Mouse (Mus musculus) cerebellum, adult 9-10 months (tissue): ENCODE measurements around the gene Lekr1.

ENCODE experiments used
- DNase-seq: peaks from one replicate; pipeline ENCODE4 v3.0.0; 2022

Gene Lekr1

GRCm38 (mm10) chr3:65656902-65657660 lies 8.9 kb upstream of the Lekr1 start:
- no peak for DNase-seq

DNA sequence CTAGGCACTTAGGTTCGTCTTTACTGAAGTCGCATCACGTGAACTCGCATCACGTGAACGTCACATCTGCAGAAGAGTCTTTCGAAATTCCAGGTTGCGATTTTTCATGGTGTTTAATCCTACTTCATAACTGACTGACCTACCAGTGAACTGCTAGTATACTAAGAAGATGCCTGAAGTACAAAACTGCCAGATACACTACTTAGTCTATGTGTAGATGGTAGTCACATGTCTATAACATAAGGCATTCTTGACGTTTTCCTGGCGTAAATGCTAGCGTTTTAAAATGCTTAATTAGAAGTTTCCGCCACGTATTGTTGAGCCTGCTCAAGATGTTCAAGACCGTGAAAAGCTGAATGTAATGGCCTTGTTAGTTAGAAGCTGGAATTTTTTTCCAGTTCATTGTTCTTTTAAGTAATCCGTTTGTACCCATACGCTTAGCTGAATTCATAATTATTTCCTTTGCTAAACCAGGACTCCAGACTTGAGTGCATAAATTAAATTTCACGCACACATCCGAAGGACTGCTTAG lies 7.9 kb upstream of the Lekr1 start:
- peak; percentile 11 for DNase-seq

DNA sequence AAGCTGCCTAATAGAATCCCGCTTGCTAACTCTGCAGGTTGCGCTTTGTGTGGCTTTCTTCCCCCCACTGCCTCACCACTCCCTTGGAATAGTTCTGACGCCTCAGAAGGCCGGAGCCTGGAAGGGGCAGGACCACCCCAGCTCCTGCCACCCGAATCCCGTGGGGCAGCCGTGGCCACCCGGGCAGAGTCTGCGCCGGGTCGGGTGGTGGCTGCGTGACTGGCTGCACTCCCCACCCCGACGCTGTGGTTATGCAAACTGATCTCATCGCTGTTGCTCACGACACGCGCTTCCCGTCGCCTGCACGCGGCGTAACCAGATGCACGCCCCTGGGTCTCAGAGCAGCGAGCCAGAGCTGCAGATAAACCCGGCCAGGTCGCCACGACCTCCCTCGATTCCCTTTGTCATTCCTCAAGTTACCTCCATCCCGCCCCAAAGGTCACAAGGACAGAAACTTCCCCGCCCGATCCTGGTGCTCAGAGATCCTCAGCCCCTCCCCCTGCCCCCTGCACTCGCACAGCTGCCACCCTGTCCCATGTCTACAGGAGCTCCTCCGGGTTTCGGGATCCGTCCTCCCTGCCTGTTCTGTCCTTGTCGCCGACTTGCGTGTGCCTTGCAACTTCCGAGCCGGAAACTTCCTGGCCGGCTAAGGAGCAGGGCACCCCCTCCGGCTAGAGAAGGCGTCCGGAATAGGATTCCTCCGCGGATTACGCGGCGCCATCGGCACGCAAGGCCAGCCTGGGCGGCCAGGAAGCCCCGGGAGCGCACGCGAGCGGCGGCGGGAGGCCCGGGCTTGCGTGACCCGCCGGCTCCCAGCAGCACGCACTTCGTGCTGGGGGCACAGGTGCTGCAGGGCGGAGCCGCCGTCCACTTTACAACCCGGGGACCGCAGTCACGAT lies 7.1 kb upstream of the Lekr1 start:
- DNase-seq: peak; percentile 56

DNA sequence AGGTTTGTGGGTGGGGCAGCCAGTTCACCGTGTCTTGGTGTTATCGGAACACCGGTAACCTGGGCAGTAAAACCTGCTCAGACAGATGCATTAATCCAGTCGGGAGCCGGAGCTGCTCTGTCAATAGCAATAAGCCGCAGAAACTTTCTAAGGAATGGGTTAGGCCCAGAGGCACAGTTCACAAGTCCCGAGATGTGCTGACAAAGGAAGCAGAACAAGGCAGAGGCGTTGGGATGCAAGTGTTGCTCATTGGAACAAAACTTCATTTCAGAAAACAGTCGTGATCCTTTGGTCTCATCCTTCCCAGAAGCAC lies 6.5 kb upstream of the Lekr1 start:
- no peak for DNase-seq

DNA sequence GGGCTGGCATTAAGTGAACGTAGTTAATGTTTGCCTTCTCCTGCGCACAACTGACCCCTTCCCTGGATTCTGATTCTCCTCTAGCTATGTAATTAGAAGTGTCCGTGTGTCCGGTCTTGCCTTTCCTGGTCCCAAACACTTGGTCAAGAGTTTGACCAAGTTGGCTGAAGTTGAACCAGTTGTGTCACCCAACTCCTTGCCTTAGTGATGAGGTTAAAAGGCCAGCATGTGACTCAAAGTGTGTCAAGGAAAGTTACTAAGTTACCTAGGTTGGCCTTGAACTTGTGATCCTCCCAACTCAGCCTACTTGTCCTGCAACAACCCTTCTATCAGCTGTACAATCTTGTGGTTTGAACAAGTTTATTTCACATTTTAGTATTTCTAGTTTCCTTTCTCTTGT lies 5.7 kb upstream of the Lekr1 start:
- DNase-seq: no peak

GRCm38 (mm10) chr3:65661731-65662130 lies 4.3 kb upstream of the Lekr1 start:
- no peak for DNase-seq

DNA sequence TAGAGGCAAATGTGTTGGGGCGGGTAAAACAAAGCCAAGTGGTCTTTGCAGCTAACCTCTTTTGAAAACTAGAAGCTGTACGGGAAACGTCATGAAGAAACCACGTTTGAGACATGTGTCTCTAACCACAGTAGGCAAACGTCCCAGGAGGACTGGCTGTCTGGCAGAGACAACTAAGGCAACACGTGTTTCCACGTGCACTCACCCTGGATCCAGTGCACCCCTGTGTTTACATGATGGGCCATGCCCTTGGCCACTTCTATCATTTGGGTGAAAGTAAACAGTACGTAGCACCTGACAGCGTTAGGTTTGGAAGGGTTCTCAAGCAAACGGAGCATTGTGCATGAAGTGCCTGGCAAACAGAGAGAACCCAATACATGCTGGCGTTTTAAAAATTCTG lies 2.9 kb upstream of the Lekr1 start:
- no peak for DNase-seq

DNA sequence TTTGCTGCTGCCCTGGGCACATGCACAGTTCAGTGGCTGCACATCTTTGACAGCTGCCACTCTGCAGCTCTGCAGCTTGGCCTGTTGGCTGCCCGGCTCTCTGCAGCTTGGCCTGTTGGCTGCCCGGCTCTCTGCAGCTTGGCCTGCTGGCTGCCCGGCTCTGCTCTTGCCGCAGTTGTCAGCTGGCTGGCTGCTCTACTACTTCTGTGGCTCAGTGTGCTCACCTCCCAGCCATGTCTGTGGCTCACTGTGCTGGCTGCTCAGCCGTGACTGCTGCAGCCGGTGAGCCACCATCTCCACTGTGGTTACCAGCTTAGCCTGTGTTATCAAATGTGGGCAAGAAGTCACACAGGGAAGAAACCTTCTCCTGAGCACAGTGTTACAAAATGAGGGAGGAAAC lies 4.2 kb downstream of the Lekr1 start:
- no peak for DNase-seq

DNA sequence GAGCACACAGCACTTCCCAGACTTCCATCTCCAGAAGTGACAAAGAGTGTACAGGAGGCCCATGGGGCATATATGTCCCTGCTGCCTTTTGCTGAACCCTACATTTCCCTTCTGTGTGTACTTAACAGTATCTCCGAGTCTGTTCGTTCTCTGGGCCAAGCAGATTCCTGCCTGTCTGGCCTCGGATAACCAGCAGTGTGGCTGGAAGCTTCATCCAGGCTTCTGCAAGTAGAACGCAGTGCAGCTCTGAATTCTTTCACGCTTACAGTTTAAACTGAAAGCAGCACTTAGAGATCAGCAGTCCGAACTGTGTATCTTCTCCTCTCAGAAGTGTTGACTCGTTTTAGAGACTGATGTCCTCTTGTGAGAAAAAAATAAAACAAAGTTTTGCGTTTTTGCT lies 7.7 kb downstream of the Lekr1 start:
- DNase-seq: no peak

DNA sequence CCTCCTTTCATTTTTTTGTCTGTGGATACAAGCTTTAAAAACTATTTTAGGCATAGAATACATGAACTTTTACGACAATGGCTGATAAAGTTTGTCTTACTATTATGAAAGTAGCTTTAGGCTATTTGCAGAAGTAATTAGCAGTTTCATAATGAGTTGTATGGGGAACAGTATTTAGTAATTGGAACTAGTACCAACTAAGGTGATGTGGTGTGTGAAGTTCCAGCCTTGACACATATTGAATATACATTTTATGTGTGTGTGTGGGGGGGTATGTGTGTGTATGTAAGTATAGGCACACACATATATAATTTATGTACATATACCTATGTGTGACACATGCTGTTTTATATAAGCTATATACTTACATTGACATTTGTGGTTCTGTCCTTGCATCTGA lies 14.6 kb downstream of the Lekr1 start:
- no peak for DNase-seq

DNA sequence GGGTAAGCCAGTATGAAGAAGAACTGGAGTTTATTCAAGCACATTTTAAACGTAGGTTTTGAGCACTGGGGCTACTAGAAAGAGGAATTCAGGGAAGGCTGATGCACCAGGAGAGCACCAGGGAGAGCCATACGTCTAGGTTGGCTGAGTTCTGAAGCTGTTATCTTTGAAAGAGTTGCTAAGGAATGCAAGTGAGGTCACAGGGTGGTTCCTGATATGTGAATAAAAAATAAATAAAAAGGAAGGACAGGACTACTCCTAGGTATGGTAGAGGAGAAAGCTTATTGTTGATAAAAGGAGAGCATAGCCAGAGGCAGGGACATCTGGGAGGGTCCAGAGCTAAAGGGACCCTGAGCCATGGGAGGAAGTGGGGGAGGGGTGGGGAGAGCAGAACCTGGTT lies 23.7 kb downstream of the Lekr1 start:
- no peak for DNase-seq

DNA sequence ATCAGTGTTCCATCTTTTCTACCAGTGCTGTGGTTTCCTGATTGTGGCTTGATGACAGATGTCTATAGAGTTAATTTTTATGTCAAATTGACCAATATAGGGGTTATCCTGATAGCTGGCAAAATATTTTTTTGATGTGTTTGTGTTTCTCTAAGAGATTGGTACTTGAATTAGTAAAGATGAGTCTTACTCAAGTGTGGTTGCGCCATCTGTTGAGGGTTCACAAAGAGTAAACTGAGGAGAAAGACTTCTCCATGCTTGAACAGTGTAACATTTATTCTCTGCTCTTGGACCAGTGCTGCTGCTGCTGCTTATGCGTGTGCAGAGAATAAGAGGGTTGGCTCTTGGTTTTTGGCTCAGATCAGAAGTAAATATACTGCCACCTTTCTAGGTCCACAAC lies 24.8 kb downstream of the Lekr1 start:
- no peak for DNase-seq

GRCm38 (mm10) chr3:65699704-65700103 lies 33.7 kb downstream of the Lekr1 start:
- DNase-seq: no peak

DNA sequence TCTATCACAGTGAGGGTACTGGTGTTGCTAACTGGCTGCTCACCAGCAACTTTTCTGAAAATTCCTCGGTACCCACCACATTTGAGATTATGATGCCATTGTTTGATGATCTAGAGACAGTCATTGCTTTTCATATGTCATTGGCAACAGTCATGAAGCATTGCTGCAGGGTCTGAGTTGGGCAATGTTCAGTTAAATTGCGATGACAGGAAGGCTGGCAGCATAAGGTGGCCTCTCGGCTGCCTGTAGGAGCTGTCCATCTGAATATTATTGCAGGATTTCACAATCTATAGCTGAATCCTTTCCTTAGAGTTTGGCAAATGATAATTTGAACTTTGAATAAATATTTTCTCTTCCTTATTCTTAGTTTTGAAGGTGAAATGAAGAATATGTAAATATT lies 48.3 kb downstream of the Lekr1 start:
- no peak for DNase-seq

GRCm38 (mm10) chr3:65717406-65717805 lies 51.4 kb downstream of the Lekr1 start:
- no peak for DNase-seq

DNA sequence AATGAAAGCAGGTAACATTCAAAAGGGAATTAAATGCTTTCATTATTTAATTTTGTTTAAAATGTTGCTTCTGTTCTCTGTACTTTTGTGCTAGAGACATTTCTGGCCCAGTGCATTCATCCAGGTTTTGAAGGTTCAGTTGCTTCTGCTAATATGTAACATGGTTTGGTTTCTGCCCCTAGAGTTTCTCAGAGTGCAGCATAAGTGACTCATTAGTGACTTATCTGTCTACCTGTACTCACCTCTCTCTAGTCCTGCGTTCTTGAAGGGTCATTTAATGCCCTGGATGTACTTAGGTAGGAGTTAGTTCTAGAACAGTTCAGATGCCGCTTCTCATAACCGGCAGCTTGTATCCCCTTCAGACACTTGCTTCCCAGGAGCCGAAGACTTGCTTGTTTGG lies 56.9 kb downstream of the Lekr1 start:
- no peak for DNase-seq

DNA sequence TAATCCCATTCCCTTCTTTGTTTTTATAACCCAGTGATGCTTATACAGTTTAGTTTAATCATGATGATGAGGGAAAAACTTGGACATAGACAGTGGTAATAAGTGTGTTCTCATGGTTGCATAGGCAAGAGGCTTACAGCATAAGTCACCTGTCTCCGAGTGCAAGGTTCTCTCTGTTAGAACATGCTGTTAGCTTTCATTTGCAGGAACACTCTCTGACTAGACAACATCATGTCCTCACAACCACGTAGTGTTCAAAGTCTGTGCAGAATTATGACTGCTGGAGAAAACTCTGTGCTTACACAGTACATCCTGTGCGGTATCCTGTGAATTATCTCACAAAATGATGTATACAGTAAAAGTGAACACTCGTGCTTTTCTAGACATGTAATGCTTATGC lies 57.6 kb downstream of the Lekr1 start:
- no peak for DNase-seq

GRCm38 (mm10) chr3:65737816-65738215 lies 71.8 kb downstream of the Lekr1 start:
- DNase-seq: no peak

DNA sequence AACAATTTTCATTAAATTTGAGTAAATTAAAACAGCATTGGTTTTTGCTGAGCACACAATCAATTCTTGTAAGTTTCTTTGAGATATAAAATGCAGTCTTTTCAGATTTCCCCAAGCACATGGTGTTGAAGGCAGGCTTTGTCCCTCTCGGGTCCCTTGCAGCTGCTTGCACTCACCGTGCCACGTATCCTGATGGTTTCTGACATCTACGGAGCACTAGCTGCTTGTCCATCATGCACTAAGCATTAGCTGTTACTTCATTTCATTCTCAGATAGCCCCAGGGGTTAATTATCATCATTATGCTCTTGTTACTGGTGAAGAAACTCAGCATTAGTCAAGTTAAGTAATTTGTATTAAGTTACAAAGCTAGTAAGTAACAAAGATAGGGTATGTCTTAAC lies 78.9 kb downstream of the Lekr1 start:
- DNase-seq: no peak

DNA sequence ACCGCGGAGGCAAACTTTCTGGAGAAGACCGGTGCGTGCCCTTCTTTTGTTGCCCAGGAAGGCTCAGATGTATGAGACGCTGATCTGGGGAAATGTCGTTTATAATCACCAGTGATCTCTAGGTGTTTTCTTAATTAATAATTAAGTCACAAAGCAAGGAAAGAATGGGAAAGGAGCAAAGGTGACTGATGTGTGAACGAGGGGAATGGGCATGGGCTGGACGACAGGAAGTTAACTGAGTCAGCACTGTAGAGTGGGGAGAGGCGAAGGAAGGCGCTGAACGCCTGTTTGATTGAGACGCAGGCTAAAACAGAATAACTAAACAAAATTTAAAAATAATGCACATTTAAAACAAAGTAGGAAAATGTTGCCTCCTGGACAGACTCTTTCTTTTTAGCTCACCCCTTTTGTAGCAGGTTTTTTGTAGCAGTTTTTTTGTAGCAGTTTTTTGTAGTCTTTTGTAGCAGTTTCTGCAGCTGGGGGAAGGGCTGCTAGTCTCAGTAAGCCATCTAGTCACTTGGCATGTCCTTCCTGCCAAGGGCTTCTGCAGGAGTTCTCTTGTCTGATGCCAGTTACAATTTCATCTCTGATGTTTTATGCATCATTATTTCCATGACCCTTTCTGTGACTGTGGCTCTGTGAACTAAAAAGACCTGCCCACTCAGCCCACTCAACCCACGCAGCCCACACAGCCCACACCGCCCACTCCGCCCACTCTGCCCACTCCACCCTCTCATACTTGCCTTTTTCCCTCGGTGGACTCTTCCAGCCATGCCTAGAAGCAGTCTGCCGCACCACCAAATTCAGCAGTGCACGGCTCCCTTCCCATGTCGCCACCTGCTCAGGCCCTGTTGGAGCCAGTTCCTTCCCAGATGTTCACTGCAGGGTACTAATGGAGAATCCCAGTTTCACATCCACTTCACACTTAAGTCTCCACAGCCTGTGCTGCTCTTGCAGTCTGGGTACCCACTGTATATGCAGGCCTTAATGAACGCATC lies 98.8 kb downstream of the Lekr1 start:
- no peak for DNase-seq

GRCm38 (mm10) chr3:65766387-65766786 lies 100.4 kb downstream of the Lekr1 start:
- no peak for DNase-seq

DNA sequence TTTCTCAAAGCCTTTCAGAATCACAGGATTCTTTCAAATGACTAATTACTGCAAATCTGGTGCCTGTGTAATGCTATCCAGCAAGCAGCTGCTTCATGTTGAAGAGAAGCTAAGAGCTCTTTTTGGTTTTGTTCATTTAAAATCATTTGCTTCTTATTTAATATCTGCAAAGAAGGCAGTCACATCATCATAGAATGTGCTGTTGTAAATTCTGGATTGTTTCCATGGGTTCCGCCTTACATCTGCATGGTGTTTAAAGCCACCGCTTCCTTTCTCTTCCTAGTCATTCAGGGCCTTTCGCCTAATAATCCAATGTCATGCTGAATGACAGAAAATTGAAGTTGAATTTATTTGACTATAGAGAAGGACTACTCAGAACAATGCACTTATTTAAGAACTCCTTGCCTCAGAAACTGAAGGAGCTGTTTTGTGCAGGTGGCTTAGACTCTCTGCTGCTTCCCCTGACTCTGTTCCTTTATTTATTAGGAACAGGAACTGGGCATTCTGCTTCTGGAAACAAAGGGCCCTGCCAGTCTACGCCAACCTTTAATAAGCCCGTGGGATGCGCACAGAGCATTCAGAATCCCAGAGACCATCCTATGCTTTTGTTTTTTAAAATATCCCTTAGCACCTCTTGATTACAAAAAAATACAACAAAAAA lies 101.3 kb downstream of the Lekr1 start:
- DNase-seq: no peak
